Mouse (Mus musculus) retina, embryonic 14.5 days (tissue): ENCODE measurements at regions not wholly inside any gene's neighbourhood (a gene's known extent, or its start where the extent isn't known, plus 50 kb on each side); places are given as distances from the start of the nearest gene placed in this dataset.
A peak's percentile ranks its signal among the peaks of the same experiment; 100 is the strongest.
"Not testable (repeated sequence)": the region's sequence is repeated elsewhere in the genome, so short reads cannot be mapped to it uniquely, and the experiment has no call there.

Experiments
- DNase-seq: peaks from one replicate; pipeline ENCODE4 v3.0.0-alpha.2; 2015; ENCODE audit warnings: low spot score

DNA sequence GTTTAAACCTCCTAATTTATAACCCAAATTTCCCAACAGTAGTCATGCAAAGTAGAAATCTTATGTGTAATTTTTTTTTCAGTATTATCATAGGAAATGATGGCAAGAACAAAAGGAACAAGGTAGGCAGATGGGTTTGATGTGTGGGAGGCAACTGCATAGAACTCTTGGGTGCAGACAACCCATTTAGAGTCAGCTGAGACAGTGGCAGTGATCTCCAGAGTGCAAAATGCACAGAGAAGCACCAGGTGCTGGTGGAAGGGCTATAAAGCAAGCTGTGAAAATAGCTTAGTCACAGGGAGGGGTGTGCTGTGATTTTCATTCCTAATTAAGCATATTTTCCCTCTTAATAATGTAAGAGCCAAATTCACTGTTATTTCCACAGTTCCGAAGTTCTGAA is 130.5 kb downstream of the Car2 start:
- no peak for DNase-seq

DNA sequence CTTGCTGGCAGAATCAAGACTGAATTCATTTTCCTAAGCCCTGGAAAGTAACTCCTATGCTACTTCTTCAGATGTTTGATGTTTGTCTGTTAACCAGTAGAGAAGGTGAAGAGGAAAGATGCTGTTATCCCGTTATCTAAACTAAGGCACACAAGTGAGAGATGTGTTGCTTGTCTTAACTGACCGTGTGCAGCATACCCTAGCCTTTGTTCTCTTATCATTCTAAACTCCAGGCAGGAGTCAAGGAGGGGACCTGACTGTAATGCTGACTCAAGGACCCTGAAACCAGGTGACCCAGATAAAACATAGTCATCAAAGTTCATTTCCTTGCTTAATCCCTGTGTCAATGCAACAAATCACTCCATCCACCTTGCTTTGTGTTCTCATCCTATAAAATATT is 136.7 kb downstream of the Car2 start:
- DNase-seq: no peak

DNA sequence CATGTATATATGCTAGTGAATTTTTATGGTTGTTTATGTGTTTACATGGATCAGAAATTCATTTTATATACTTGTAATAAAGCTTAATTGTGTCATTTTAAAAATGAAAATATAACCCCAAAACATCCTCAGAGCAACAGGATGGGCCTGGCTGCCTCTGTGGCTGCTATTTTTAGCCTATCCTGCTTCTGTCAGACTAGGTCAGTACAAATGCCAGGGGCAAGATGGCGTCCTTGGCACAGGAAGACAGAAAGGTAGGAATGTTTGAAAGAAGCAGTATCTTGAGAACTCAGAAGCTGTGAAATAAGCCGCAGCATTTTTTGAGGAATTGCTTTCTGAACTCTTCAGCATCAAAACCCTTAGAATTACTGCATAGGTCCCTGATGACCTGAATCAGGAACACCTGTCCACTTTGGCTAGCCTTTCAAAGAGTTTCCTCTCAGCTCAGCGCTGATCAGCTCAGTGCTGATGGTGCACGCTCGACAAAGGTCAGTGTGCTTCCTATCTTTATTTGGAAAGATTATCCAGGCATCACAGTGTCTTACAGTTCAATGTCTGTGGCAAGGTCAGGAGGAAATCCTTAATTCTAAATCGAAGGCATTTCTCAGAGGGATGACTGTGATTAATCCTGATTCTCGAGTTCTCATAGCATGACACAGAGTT is 154.9 kb downstream of the Car2 start:
- DNase-seq: no peak

DNA sequence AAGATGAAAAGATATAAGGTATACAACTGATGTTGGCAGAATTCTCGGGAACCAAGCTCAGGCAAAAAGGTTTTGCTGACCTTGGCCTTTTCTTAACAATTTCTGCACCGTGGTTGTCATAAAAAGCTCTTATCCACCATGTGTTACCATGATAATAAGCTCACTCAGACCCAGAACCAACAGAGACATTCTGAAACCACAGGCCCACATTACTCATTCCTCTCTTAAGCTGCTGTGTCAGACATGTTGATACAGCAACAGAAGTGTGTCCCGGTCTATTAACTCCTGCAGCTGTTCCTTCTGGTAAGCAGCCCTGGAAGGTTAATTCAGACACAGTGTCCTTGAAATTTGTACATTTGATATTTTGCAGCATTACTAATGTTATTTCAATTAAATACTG is 167.9 kb downstream of the Car2 start:
- no peak for DNase-seq

DNA sequence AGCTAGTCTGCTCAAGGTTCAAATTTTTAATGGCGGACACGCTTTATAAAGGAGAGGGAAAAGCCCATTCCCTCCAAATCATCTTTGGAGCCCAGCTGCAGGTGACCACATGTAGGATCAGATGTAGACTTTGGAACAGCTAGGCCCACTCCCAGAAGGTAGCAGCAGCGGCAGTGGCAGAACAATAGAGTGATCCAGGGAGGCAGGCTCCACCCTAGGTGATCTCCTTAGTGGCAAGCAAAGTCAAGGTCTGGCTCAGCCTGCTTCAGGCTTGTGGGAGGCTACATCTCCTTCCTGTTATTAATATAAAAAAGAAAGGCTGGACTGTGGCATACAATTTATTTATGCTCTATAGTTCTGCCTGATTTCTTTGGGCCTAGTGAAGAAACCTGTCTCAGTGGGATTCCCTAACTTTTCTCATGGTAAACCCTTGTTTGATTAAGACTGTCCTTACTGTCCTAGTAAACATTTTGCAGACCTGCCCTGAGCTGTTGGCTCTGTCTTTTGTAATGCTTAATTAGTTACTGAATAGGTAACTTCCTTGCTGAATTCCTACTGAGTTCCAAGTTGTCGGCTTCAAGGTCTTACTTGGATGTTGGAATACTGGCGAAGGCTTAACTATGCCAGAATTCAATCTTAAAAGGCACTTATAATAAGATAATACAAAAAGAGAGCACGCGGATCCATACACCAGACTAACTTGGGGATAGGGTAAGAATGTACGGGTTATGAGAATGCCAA is 169.6 kb downstream of the Car2 start:
- DNase-seq: not testable (repeated sequence)

DNA sequence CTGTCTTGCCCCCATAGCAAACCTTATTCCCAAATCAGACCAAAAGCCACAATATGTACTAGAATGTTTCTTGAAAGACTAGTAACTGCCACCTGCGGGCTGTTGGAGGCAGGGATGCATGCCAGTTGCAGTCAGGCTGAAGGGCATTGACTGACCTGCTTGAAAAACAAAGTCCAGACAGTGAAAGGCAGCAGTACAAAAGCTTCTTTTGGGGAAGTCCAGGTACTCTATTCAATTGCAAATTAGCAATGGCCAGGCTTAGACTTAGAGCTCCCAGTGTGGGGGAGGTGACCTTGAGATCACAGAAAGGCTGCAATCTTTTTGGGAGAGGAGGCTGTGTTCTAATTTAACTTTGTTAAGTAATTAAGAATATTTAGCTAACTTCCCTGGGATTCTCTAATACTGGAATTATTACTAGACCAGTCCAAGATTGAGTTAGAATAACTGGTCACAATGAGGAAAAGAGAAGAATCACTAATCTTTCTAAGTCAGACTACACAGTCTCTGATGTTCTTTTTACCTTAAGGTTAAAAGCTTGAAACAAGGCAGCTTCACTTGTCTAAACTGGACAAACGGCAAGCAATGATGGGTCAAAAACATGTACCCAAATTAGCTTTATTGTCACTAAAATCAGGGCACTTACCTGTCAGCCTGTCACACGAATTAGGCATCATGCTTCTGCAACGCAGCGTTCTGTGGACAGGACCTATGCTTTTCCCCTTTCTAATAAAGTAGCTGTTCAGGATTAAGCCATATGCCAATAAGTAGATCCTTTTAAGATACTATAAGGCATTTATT is 170.9 kb downstream of the Car2 start:
- DNase-seq: not testable (repeated sequence)

DNA sequence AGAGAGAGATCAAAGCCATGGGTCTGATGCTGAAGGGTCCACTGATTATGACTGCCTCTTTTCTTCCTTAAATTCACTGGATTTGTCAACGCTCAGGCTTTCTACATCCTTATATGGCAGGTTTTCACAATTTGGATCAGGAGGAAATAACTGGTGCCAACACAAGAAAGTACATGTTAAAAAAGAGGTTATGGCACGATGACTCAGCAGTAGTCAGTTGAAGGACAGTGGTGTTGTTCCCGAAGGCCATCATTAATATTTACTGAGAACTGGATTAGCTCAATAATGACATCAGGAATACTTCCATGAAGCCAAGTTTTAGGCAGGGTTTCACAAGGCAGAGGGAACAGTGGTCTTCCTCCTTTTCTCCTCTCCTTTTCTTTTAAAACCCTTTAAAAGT is 179.6 kb downstream of the Car2 start:
- no peak for DNase-seq

DNA sequence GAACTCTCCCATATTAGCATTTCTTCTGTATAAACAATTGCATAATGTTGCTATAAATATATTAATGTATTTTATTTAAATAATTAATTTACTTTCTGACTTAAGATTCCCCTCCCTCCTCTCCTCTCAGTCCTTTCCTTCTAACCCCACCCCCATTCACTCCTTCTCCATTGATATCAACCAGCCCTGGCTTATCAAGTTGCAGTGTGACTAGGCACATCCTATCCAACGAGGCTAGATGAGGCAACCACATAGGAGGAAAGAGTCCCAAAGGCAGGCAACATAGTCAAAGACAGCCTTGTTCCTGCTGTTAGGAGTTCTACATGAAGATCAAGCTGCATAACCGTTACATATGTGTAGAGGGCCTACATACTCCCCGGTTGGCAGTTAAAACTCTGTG is 182.2 kb downstream of the Car2 start:
- no peak for DNase-seq

DNA sequence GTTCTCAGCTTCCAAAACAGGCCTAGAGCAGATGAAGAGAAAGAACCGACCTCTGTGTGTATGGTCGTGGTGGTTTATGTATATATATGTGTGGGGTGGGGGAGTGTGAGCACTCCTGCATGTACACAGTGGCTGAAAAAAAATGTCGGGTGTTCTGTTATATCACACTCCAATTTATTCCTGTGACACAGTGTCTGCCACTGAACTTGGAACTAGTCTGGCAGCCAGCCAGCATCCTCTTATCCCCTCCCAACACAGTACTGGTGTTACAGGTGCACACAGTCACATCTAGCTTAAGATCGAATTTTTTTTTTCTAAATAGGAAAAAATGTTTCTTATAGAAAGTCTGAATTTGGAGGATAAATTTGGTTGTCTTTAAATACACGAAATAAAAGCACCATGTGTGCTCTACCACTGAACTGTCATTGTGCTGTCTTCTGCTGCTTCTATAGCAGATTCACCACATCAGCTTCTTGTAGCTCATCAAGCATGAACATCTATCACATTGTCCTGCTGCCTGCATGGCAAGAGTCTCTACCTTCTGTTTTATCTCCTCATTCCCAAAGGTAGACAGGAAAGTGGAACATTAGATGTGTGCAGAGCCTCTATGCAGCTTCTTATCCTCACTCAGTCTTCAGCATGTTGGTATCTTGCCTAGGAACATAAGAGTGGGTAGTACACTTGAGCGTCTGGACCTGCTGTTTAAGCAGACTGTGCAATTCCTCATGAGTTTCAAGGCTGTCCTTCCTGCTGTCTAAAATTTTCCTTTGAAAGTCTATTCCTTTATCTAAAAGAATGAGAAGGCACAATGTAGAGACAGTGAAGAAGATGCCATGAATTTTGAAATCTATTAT is 185.2 kb downstream of the Car2 start:
- DNase-seq: no peak

DNA sequence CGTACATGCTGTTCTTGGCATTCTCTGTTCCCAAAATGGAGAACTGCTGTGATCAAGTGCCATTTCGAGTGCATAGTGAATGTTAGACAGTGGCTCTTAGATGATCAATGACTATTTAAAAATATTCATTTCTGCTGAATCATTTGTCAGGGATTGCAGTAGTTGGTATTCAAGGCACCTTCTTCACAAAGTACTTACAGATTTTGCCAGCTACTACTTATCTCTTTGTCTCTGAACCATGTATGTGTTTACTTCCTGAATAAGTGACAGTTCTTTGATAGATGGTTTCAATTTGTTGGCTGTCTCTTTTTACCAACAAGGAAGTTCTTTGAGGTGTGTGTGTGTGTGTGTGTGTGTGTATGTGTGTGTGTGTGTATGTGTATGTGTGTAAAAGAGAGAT is 187.3 kb downstream of the Car2 start:
- no peak for DNase-seq

DNA sequence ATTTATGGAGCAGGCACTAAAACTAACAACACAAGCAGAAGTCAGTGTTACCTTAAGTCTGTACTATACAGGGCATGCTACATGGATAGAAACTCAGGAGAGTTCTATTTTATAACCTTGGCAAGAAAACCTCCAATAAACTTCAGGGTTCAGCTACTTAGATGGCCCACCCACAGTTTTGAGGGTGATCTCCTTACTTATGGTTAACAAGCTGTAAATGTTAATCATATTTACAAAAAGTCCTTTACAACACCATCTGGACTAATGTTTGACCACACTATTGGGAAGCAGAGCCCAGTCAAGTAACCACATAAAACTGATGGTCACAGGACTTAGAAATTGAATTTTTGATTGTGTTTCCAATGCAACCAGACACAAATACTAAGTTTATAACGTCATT is 187.8 kb downstream of the Car2 start:
- DNase-seq: no peak

DNA sequence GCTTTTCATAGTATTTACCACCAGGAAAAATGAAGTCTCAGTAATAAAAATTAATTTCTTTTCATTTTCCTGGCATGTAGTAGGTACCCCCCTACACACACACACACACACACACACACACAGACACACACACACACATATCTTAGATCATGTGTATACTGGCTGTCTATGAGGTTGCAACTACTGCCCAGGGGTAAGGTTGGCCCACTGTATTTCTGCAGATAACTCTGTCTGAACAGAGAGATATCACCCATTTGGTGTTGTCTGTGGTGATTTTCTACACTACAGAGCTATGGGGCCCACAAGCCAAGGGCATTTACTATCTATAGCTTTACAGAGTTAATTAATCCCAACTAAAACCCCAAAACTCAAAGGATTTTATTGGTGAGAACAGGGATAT is 188.9 kb downstream of the Car2 start:
- DNase-seq: no peak

DNA sequence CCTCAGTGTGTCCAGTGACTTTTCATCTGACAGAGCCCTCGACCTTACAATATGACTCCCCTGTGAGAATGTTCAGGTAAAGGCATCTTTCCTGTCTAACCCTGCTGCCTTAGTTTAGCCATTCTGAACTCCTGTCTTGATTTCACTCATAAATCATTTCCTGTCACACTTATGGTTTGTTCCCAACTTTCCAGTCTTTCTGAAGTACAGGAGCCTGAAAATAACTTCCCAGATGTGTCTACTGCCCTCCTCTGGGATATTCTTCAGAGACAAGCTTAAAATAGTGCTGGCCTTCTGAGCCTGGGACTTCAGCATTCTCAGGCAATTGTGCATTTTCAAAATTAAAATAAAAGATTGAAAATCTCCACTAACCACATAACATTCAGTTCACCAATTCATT is 204.1 kb downstream of the Car2 start:
- DNase-seq: no peak

DNA sequence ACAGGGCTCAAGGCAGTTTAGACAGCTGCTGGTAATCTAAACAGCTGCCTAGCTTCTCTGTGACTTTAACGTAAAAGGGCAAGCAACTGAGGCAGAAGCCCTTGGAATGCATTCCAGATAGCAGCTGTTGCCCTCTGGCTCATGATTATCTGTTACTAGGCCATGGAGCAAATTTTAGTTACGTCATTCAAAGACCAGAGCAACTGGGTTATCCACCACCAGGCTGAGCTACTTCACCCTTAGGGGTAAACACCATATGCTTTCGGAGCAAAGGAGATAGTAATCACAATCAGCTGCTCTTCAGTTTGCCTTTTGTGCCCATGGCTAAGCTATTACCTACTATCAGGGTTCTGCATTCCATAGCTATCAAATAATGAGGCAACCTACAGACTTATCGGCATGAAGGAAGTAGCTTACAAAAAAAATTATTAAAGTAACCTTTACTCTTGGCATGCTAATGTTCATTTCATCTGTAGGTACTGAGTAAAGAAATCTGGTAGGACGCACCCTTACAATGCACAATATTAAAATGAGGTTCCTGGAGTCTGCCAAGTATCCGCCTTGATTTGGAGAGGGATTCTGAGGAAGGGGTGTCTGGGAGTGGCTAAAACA is 212.2 kb downstream of the Car2 start:
- peak; percentile 58 for DNase-seq

DNA sequence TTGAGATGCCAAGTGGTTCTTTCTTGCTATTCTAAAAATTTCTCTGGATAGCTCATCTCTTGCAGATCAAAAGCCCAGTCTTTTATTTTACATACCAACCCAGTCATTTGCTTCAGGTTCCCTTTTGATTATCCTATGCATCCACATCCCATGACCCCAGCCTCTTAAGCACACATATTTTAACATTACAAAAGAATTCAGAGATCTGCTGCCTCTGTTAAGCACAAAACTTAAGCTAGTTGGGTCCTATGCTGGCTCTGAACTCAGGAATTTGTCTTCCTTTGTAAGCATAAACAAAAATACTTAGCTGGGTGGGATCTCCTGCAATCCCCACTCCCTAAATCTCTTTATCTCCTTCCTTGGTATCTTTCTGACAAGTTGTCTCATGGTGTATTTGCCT is 212.9 kb downstream of the Car2 start:
- DNase-seq: no peak

DNA sequence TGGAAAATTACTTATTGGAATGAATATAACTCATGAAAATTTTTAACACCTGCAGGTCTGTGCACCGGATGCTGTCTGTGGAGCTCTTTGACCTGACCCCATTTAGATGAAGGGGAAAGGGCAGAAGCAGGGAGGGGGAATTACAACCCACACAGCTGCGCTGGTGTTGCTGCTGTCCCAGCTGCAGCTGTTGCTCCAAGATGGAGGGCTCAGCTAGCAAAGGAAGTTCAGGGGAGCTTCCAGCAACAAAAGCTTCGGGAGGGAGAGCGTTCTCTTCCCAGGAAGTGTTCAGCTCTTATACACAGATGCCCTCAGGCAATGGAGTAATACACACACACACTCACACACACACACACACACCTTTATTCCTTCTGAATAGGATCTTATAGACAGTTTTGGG is 219.6 kb downstream of the Car2 start:
- DNase-seq: no peak

DNA sequence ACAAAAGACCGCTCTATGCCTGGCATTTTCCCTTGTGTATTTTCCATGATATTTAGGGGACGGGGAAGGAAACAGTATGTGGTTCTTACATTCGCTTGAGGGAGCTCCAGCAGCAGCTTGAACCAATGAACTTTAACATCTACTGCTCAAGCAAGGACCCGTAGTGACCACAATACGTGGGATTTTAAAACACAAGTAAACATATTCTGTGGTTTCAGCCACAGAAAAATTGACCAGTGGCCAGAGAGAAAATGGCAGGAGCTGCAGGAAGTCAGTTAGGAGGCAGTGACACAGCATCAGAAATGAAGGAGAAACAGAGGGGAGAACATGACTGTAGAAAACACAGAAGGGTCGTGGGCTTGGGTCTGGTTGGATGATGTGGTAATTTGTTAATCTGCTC is 220.2 kb downstream of the Car2 start:
- no peak for DNase-seq

DNA sequence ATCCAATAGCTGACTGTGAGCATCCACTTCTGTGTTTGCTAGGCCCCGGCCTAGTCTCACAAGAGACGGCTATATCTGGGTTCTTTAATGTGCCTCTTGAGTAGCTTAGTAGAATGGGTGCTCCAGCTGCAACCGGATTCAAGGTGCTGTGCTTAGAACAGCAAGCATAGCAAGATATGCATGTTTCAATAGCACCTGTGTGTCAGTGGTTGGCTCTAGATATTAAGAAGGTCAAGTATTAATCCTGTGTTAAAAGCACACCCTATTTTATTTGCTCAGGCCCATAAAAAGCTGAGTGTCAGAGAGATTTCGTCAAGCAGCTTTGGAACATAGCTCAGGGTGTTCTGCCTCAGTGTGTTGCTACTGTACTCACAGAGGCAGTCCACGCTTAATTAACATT is 221.2 kb downstream of the Car2 start:
- no peak for DNase-seq

DNA sequence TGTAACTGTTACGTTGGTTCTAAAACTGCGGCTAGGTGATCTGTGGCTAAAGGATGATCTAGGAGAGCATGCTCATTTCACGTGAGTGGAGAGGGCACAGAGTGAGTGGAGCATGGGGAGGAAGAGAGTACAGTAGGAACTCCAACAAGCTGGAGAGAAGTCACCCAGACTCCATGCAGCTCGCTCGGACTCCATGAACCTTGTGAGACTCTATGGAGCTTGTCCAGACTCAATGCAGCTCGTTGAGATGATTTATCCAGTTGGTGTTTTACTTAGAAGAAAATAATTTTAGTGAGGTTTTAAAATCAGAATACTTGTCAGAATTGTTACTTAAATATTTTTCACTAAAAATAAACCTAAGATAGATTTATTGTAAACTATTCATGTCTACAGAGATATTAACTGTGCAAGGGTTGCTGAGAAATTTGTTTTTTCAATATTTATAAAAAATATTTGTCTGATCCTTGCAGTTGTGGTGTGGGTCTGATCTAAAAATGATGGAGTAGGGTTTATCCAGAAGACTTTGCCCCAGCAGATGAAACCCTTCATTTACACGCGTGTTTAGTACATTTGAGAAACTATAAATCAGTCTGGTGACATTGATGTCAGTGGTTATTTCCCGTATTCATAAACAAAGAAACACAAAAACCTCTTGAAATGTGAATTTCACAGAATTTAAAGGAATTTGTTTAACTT is 222.3 kb downstream of the Car2 start:
- DNase-seq: no peak

DNA sequence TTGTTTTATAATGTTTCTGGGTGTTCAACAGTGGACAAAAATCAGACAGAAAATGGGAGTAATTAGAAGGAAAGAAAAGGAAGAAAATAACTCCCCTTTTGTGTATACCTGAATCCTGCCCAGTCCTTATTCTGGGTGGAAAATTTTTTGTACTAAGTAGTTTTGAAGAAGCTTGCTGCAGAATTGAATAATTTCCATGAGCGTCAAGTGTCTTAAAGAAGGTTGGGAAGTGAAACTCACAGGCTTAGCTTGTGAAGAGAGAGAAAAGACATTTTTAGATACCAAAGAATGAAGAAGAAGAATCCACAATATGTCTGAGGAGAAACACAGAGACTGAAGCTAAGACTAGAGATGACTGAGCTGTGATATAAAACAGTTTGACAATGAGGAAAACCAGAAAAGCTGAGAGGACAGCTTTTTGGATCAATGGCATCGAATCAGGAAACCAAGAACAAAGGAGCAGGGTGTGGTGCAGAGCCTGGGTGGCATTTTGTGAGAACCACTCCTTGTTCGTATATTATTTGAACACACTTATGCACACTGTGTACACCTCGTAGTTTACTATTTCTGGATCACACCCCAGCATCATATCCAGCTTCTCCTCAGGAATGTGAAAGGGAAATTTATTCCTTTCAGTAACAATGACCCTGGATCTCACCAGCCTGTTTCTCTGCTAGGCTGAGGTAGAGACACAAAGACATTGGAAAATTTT is 221.9 kb downstream of the Gm9733 start:
- DNase-seq: no peak
